Mouse (Mus musculus) liver, embryonic 11.5 days (tissue): ENCODE data around the gene Tmprss4. TPM values are rescaled to one million over a fixed set of nuclear protein-coding genes. Genes with fewer than 3 reads are reported as not detected.

Experiments used
- ATAC-seq: fragments of 200-750 bp; cut with Nextera tagmentation; replicated peaks from 2 replicates; pipeline ENCODE4 v1.8.0; 2017; ENCODE audit warnings: moderate number of reproducible peaks, mild to moderate bottlenecking, moderate TSS enrichment, moderate library complexity; ENCODE audit not compliant: low FRiP score
- DNase-seq: peaks from one replicate; pipeline ENCODE4 v3.0.0-alpha.2; 2017; ENCODE audit warnings: low spot score
- H3K27ac ChIP-seq: fragments of 300-500 bp; sonication (generic); 2 replicates; pipeline ENCODE4 v1.5.1; 2014; ENCODE audit warnings: mild to moderate bottlenecking, low read depth, low read length, control low read depth
- H3K27me3 ChIP-seq: fragments of 300-500 bp; sonication (generic); replicated peaks from 2 replicates; pipeline ENCODE4 v1.6.1; 2014; ENCODE audit warnings: low read length, mixed read lengths; ENCODE audit not compliant: control insufficient read depth, insufficient read depth
- H3K36me3 ChIP-seq: fragments of 300-500 bp; sonication (generic); 2 replicates; pipeline ENCODE4 v1.6.1; 2014; ENCODE audit warnings: mild to moderate bottlenecking, low read length, moderate library complexity, mixed read lengths; ENCODE audit not compliant: control insufficient read depth, insufficient read depth
- H3K4me1 ChIP-seq: fragments of 300-500 bp; sonication (generic); replicated peaks from 2 replicates; pipeline ENCODE4 v1.6.1; 2014; ENCODE audit warnings: low read length, mixed read lengths; ENCODE audit not compliant: control insufficient read depth, insufficient read depth
- H3K4me2 ChIP-seq: fragments of 300-500 bp; sonication (generic); 2 replicates; pipeline ENCODE4 v1.6.1; 2014; ENCODE audit warnings: mild to moderate bottlenecking, control low read depth, moderate library complexity
- H3K4me3 ChIP-seq: fragments of 300-500 bp; sonication (generic); 2 replicates; pipeline ENCODE4 v1.5.1; 2014; ENCODE audit warnings: low read depth, low read length, control low read depth
- H3K9ac ChIP-seq: fragments of 300-500 bp; sonication (generic); 2 replicates; pipeline ENCODE4 v1.6.1; 2014; ENCODE audit warnings: low read depth, low read length, control low read depth
- H3K9me3 ChIP-seq: fragments of 300-500 bp; sonication (generic); 2 replicates; pipeline ENCODE4 v1.6.1; 2016; ENCODE audit warnings: low read length, inconsistent platforms, mixed read lengths; ENCODE audit not compliant: control insufficient read depth
- WGBS: fragments of 180-500 bp; shearing (Covaris S2); extraction: QIAGEN DNeasy Blood & Tissue Kit; methylation state at CpG from one replicate; pipeline ENCODE4 v1.1.7; 2014; 5-methylcytosine and 5-hydroxymethylcytosine counted together
- polyA plus RNA-seq: library from polyadenylated mRNA; unstranded; fragments of >200 nt; fragmentation: Nextera tagmentation; extraction: Ambion mirVana; gene quantifications from 2 replicates; pipeline ENCODE4 v1.2.1, GENCODE M21; 2014

Gene Tmprss4
- polyA plus RNA-seq, 1 experiment from 2014 or later = not detected

- WGBS = 83% methylated on average over 10 of the region's 10 CpGs
- Histone ChIP-seq H3K4me3 (no peak overlapping the region), H3K36me3 (no peaks in the 10 kb centered on the region), H3K27ac (no peak overlapping the region), H3K4me1 (no peaks in the 10 kb centered on the region), H3K27me3 (no peaks in the 10 kb centered on the region), H3K4me2 (no peak overlapping the region), H3K9me3 (no peaks in the 10 kb centered on the region), H3K9ac (no peak overlapping the region)
- DNase-seq = no peak
- no peak for ATAC-seq
These were observed 15.0 kb downstream of the Tmprss4 start for GRCm38 (mm10) chr9:45188570-45189563.

GRCm38 (mm10) chr9:45185250-45185649, 18.6 kb downstream of the Tmprss4 start:
- ATAC-seq = no peak

GRCm38 (mm10) chr9:45183266-45183665, 20.6 kb downstream of the Tmprss4 start:
- H3K27me3 ChIP-seq = 0 out of 2 replicates have a peak, but pooled peaks cover 4% of the 10 kb centered on the region
- H3K4me2 ChIP-seq = no peak overlapping the region
- H3K27ac ChIP-seq = no peak overlapping the region
- H3K9me3 ChIP-seq = no peaks in the 10 kb centered on the region
- ATAC-seq = no peak
- H3K4me3 ChIP-seq = no peak overlapping the region
- WGBS = 75% methylated on average over 6 of the region's 6 CpGs
- no peak overlapping the region for H3K9ac ChIP-seq
- H3K36me3 ChIP-seq = no peaks in the 10 kb centered on the region
- no peaks in the 10 kb centered on the region for H3K4me1 ChIP-seq
- no peak for DNase-seq

More at GRCm38 (mm10) chr9:45185250-45185649, 18.6 kb downstream of the Tmprss4 start:
- Histone ChIP-seq H3K9ac (no peak overlapping the region), H3K27me3 (0 out of 2 replicates have a peak, but pooled peaks cover 4% of the 10 kb centered on the region), H3K4me3 (no peak overlapping the region), H3K4me2 (no peak overlapping the region), H3K27ac (no peak overlapping the region), H3K4me1 (no peaks in the 10 kb centered on the region), H3K9me3 (no peaks in the 10 kb centered on the region), H3K36me3 (no peaks in the 10 kb centered on the region)
- 72% methylated on average over 4 of the region's 4 CpGs for WGBS
- no peak for DNase-seq

GRCm38 (mm10) chr9:45182521-45182920, 21.4 kb downstream of the Tmprss4 start:
- no peaks in the 10 kb centered on the region for H3K4me1 ChIP-seq
- H3K27ac ChIP-seq = no peak overlapping the region
- H3K4me2 ChIP-seq = no peak overlapping the region
- no peaks in the 10 kb centered on the region for H3K36me3 ChIP-seq
- no peak overlapping the region for H3K4me3 ChIP-seq
- no peak overlapping the region for H3K9ac ChIP-seq
- ATAC-seq (no peak), DNase-seq (no peak)
- WGBS = 56% methylated on average over 3 of the region's 3 CpGs
- no peaks in the 10 kb centered on the region for H3K9me3 ChIP-seq
- 0 out of 2 replicates have a peak, but pooled peaks cover 4% of the 10 kb centered on the region for H3K27me3 ChIP-seq

- DNase-seq = no peak
- Histone ChIP-seq H3K9me3 (no peaks in the 10 kb centered on the region), H3K36me3 (no peaks in the 10 kb centered on the region), H3K4me2 (no peak within 1 kb of the TSS), H3K27me3 (0 out of 2 replicates have a peak, but pooled peaks cover 4% of the 10 kb centered on the region), H3K27ac (no peak within 1 kb of the TSS), H3K4me3 (no peak within 1 kb of the TSS), H3K4me1 (no peaks in the 10 kb centered on the region), H3K9ac (no peak within 1 kb of the TSS)
- ATAC-seq = no peak
- 13% methylated on average over 2 of the region's 2 CpGs for WGBS
These were observed 22.1 kb downstream of the Tmprss4 start, which contains the start of gene BC049352 for GRCm38 (mm10) chr9:45181770-45182169. Gene BC049352, plus strand, starts transcription at chr9:45182007.

GRCm38 (mm10) chr9:45179282-45179681, 24.6 kb downstream of the Tmprss4 start:
- Histone ChIP-seq H3K36me3 (no peaks in the 10 kb centered on the region), H3K4me2 (no peak overlapping the region), H3K9ac (no peak overlapping the region), H3K9me3 (no peaks in the 10 kb centered on the region), H3K27ac (no peak overlapping the region), H3K4me1 (no peaks in the 10 kb centered on the region), H3K4me3 (no peak overlapping the region), H3K27me3 (0 out of 2 replicates have a peak, but pooled peaks cover 4% of the 10 kb centered on the region)
- DNase-seq = no peak
- 79% methylated on average over 5 of the region's 5 CpGs for WGBS
- ATAC-seq = no peak

GRCm38 (mm10) chr9:45173475-45173874, 30.4 kb downstream of the Tmprss4 start:
- no peaks in the 10 kb centered on the region for H3K36me3 ChIP-seq
- 66% methylated on average over 3 of the region's 3 CpGs for WGBS
- no peak overlapping the region for H3K4me2 ChIP-seq
- H3K4me1 ChIP-seq = no peaks in the 10 kb centered on the region
- no peak overlapping the region for H3K27ac ChIP-seq
- ATAC-seq (no peak), DNase-seq (no peak)
- peaks cover 2% of the 10 kb centered on the region; the same call in 1 of the 2 replicates for H3K9me3 ChIP-seq
- no peak overlapping the region for H3K4me3 ChIP-seq
- no peak overlapping the region for H3K9ac ChIP-seq
- no peaks in the 10 kb centered on the region for H3K27me3 ChIP-seq

GRCm38 (mm10) chr9:45171073-45171610, 32.8 kb downstream of the Tmprss4 start:
- no peak; the same call in 1 of the 2 replicates for ATAC-seq
- Histone ChIP-seq H3K4me2 (no peak overlapping the region), H3K27ac (no peak overlapping the region), H3K9me3 (peaks cover 2% of the 10 kb centered on the region; the same call in 1 of the 2 replicates), H3K4me1 (no peaks in the 10 kb centered on the region), H3K36me3 (no peaks in the 10 kb centered on the region), H3K9ac (no peak overlapping the region), H3K4me3 (no peak overlapping the region), H3K27me3 (no peaks in the 10 kb centered on the region)
- DNase-seq = no peak
- WGBS = 60% methylated on average over 1 of the region's 1 CpGs
